Mouse (Mus musculus) kidney, embryonic 14.5 days (tissue): Measurements from ENCODE around the gene Ttc7b. TPM values are rescaled to one million over a fixed set of nuclear protein-coding genes. Genes with fewer than 3 reads are reported as not detected.

ENCODE experiments used
- ATAC-seq: fragments of 200-750 bp; cut with Nextera tagmentation; 2 replicates; pipeline ENCODE4 v1.8.0; 2017; ENCODE audit warnings: moderate number of reproducible peaks, mild to moderate bottlenecking, moderate TSS enrichment, moderate library complexity; ENCODE audit not compliant: low FRiP score, low TSS enrichment
- H3K27ac ChIP-seq: fragments of 300-500 bp; sonication (generic); 2 replicates; pipeline ENCODE4 v1.5.1; 2014; ENCODE audit warnings: low read depth, mild to moderate bottlenecking, low read length, moderate library complexity, mixed read lengths
- H3K27me3 ChIP-seq: fragments of 300-500 bp; sonication (generic); 2 replicates; pipeline ENCODE4 v1.6.1; 2014; ENCODE audit warnings: mild to moderate bottlenecking, low read length; ENCODE audit not compliant: control insufficient read depth, insufficient read depth
- H3K36me3 ChIP-seq: fragments of 300-500 bp; sonication (generic); 2 replicates; pipeline ENCODE4 v1.6.1; 2014; ENCODE audit warnings: low read length, mixed read lengths; ENCODE audit not compliant: control insufficient read depth, insufficient read depth
- H3K4me1 ChIP-seq: fragments of 300-500 bp; sonication (generic); 2 replicates; pipeline ENCODE4 v1.6.1; 2014; ENCODE audit warnings: low read length, mixed read lengths; ENCODE audit not compliant: control insufficient read depth, insufficient read depth
- H3K4me2 ChIP-seq: fragments of 300-500 bp; sonication (generic); replicated peaks from 2 replicates; pipeline ENCODE4 v1.6.1; 2014; ENCODE audit warnings: low read depth, mild to moderate bottlenecking, low read length
- H3K4me3 ChIP-seq: fragments of 300-500 bp; sonication (generic); 2 replicates; pipeline ENCODE4 v1.5.1; 2014; ENCODE audit warnings: mild to moderate bottlenecking, low read length
- H3K9ac ChIP-seq: fragments of 300-500 bp; sonication (generic); 2 replicates; pipeline ENCODE4 v1.6.1; 2014; ENCODE audit warnings: low read depth, mild to moderate bottlenecking, low read length, moderate library complexity
- H3K9me3 ChIP-seq: fragments of 300-500 bp; sonication (generic); 2 replicates; pipeline ENCODE4 v1.6.1; 2016; ENCODE audit warnings: low read length; ENCODE audit not compliant: control insufficient read depth
- WGBS: fragments of 180-500 bp; shearing (Covaris S2); extraction: QIAGEN DNeasy Blood & Tissue Kit; methylation state at CpG from one replicate; pipeline ENCODE4 v1.1.7; 2014; 5-methylcytosine and 5-hydroxymethylcytosine counted together
- polyA plus RNA-seq: library from polyadenylated mRNA; unstranded; fragments of >200 nt; fragmentation: Nextera tagmentation; extraction: Ambion mirVana; gene quantifications from 2 replicates; pipeline ENCODE4 v1.2.1, GENCODE M21; 2014

The Ttc7b gene
- polyA plus RNA-seq, 1 experiment from 2014 or later, result 7.6 TPM

DNA sequence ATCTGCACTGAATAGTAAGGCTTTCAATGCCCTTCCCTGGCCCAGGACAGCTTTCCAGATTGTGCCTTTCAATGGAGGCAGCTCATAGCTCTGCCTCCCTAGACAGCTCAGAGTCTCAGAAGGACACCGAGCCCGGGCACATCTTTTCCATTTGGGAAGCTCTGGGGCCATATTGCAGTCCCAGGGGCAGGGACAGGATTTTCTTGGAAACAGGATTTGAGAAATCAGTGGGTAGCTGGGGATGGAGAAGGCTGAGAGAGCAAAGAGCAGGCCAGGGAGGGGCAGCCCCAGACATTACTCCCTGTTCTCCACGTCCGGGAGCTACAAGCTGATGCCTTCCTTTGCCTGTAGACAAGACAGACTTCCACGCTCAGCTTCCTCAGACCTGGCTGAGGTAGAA, 9.0 kb upstream of the Ttc7b start:
- Histone ChIP-seq H3K4me1 (peaks cover 15% of the 10 kb centered on the region; the same call in 1 of the 2 replicates), H3K4me2 (no peak overlapping the region), H3K9ac (no peak overlapping the region), H3K36me3 (no peaks in the 10 kb centered on the region), H3K9me3 (no peaks in the 10 kb centered on the region), H3K27me3 (no peaks in the 10 kb centered on the region), H3K27ac (no peak overlapping the region), H3K4me3 (no peak overlapping the region)
- ATAC-seq, result no peak
- WGBS, result 70% methylated on average over 5 of the region's 5 CpGs

DNA sequence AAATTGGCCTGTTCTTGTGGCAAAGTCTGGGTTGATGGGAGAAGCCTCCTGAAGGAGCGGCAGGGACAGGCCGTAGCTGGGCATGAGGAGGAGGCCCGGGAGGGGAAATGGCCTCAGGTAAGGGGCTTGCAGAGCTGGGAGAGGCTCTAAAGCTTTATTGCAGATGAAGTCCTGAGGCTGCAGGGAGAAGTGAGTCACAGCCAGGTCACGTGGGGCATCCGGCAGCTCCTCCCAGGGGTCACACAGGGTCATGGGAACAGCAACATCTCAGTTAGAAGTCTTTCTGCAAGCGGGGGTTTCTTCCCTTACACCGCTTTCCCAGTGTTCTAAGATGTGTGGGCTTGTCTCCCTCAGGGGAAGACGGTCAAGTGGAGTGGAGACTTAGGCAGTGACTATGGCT, 8.5 kb upstream of the Ttc7b start:
- H3K27me3 ChIP-seq, result no peaks in the 10 kb centered on the region
- no peak overlapping the region for H3K4me2 ChIP-seq
- H3K4me3 ChIP-seq, result no peak overlapping the region
- peak; percentile 9; the same call in 1 of the 2 replicates for ATAC-seq
- peak overlapping the region; percentile 38; the same call in 1 of the 2 replicates for H3K27ac ChIP-seq
- H3K9me3 ChIP-seq, result no peaks in the 10 kb centered on the region
- WGBS, result 5% methylated on average over 8 of the region's 8 CpGs
- peaks cover 15% of the 10 kb centered on the region; the same call in 1 of the 2 replicates for H3K4me1 ChIP-seq
- no peaks in the 10 kb centered on the region for H3K36me3 ChIP-seq
- H3K9ac ChIP-seq, result no peak overlapping the region

DNA sequence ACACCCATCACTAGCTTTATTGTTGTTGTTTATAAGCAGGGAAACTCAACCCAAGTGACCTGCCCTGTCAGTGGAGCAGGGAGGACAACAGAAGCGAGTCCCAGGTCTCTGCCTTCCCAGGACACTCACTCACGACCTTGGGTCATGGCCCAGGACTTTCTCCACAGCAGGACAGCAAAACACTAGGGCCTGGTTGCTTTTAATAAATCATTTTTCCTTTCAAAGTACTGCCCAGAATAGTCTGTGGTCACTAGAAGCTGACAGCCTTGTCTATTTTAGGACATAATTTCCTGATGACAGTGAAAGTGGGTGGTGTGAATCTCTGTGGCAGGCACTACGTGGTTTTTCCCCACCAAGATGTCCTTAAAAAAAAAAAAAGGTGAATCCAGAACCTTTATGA, 7.6 kb upstream of the Ttc7b start:
- H3K9ac ChIP-seq, result no peak overlapping the region
- 32% methylated on average over 3 of the region's 3 CpGs for WGBS
- 0 out of 2 replicates have a peak, but pooled peaks have one; percentile 40 for ATAC-seq
- H3K9me3 ChIP-seq, result no peaks in the 10 kb centered on the region
- H3K4me3 ChIP-seq, result no peak overlapping the region
- H3K4me2 ChIP-seq, result peak overlapping the region; percentile 38; the same call in 1 of the 2 replicates
- H3K4me1 ChIP-seq, result peaks cover 15% of the 10 kb centered on the region; the same call in 1 of the 2 replicates
- H3K36me3 ChIP-seq, result no peaks in the 10 kb centered on the region
- H3K27ac ChIP-seq, result no peak overlapping the region; the same call in 1 of the 2 replicates
- no peaks in the 10 kb centered on the region for H3K27me3 ChIP-seq

DNA sequence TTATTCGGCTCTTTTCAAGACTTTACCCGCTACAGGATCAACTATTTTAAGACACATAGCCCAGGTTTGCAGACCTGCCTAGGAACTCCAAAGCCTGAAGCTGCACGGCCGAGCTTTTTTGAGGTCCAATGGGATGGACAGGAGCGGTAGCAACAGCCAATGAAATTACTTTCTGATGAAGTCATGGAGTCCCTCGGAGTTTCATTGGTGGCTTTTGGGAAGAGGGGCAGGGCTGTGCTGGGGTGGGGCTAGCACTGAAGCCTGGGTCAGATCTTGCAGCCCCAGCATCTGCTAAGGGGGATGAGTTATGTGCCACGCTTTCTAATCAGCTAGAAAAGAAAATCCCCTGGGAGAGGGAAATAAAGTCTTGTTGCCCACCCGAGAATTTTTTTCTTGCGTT, 7.1 kb upstream of the Ttc7b start:
- WGBS, result 4% methylated on average over 9 of the region's 9 CpGs
- Histone ChIP-seq H3K4me1 (peaks cover 15% of the 10 kb centered on the region; the same call in 1 of the 2 replicates), H3K4me3 (no peak overlapping the region), H3K4me2 (peak overlapping the region; percentile 38), H3K27me3 (no peaks in the 10 kb centered on the region), H3K27ac (no peak overlapping the region; the same call in 1 of the 2 replicates), H3K9ac (no peak overlapping the region), H3K9me3 (no peaks in the 10 kb centered on the region), H3K36me3 (no peaks in the 10 kb centered on the region)
- ATAC-seq, result peak; percentile 96

DNA sequence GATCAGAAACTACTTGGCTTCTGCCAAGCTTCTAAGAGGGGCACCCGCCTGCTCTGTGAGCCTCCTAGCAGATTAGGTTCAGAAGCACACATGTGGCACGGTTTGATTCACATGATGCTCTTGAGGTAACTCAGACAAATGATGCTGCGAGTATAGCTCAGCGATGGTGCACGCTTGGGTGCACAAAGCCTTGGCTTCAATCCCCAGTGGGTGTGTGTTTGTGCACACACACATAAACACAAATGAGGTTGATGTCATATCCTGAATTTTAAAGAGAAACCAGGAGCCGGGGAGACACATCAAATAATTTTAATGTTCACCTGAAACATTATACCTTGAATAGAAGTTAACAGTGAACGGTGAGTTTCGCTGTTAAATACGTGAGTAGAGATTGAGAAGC, 6.6 kb upstream of the Ttc7b start:
- Histone ChIP-seq H3K27ac (no peak overlapping the region), H3K9ac (no peak overlapping the region), H3K4me1 (peaks cover 15% of the 10 kb centered on the region; the same call in 1 of the 2 replicates), H3K4me2 (peak overlapping the region; percentile 38), H3K9me3 (no peaks in the 10 kb centered on the region), H3K36me3 (no peaks in the 10 kb centered on the region), H3K4me3 (no peak overlapping the region), H3K27me3 (no peaks in the 10 kb centered on the region)
- WGBS, result 59% methylated on average over 9 of the region's 9 CpGs
- ATAC-seq, result no peak

DNA sequence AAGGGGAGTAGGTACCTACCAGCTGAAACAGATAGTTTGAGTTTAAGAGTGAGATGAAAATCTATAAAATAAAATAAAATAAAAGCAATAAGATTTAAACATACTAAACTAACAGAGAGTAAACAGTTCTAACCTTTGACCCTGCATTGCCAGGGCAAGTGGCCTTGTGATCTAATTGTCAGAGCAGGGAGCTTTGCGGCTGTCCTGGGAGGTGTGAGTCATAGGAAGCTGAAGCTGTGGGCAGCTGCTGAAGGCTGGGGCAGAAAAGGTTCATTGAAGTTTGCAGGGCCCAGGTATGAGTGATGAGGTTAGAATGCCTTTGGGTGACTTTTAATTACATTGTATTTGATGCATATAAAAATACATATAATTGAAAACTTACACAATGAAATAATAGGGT, 5.3 kb upstream of the Ttc7b start:
- H3K9ac ChIP-seq, result no peak overlapping the region
- no peaks in the 10 kb centered on the region for H3K9me3 ChIP-seq
- 46% methylated on average over 1 of the region's 1 CpGs for WGBS
- H3K27ac ChIP-seq, result no peak overlapping the region
- H3K4me1 ChIP-seq, result peaks cover 15% of the 10 kb centered on the region; the same call in 1 of the 2 replicates
- ATAC-seq, result no peak
- H3K36me3 ChIP-seq, result no peaks in the 10 kb centered on the region
- H3K4me3 ChIP-seq, result no peak overlapping the region
- H3K27me3 ChIP-seq, result no peaks in the 10 kb centered on the region
- no peak overlapping the region for H3K4me2 ChIP-seq

DNA sequence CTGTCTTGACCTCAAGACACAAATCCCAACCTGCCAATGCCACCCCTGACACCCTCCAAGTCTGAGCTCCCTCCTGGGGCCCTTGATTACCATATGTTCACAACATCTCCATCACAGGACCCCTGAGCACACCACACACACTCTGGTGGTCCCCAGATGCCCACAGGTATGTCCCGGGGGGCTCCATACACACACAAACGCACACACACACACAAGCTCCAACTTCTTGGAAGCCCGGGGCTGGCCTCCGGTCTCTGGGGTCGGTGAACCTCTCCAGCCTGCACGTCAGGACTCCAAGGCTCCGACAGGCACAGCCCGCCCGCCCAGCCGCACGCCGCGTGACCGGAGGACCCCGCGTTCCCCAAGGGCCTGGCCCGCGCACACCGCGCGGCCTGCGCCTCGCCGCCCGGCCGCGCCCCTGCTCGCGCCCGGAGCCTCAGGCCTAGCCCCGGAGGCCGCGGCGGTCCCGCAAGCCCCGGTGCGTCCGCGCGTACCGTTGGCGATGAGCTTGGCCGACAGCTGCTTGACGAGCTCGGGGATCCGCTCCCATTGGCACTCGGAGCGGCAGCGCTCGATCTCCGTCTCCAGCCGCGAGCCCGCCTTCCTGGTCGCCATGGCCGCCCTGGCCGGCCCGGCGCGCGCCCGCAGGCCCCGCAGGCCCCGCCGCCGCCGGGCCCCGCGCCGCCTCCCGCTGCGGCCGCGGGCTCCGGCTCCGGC, 391 bp downstream of the Ttc7b start:
- H3K36me3 ChIP-seq, result no peaks in the 10 kb centered on the region; the same call in 1 of the 2 replicates
- no peaks in the 10 kb centered on the region for H3K27me3 ChIP-seq
- H3K4me1 ChIP-seq, result peaks cover 8% of the 10 kb centered on the region; the same call in 1 of the 2 replicates
- H3K27ac ChIP-seq, result peak overlapping the region; percentile 42; the same call in 1 of the 2 replicates
- H3K4me2 ChIP-seq, result peak overlapping the region; percentile 84
- 1% methylated on average over 45 of the region's 76 CpGs for WGBS
- peak overlapping the region; percentile 74 for H3K4me3 ChIP-seq
- ATAC-seq, result peak; percentile 74
- H3K9me3 ChIP-seq, result no peaks in the 10 kb centered on the region
- H3K9ac ChIP-seq, result peak overlapping the region; percentile 94

DNA sequence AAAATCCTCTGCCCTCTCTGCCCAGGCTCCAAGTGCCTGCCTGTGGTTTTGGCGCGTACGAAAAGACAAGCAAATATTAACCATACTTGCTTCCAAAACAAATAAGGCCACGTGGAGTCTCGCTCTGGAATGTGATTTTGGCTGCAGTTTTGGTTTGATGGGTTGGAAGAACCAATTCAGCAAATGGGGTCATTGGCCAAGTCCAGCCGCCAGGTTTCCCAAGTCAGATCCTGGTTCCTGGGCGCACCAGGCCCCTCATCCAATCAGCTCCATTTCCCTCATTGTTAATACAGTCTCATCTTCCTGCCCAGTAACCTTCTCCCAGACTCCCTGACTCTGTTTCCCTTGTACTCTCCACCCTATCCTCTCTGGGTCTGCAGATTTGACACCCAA, 946 bp downstream of the Ttc7b start:
- Histone ChIP-seq H3K27me3 (no peaks in the 10 kb centered on the region), H3K4me3 (peak overlapping the region; percentile 74), H3K9me3 (no peaks in the 10 kb centered on the region), H3K4me2 (peak overlapping the region; percentile 84), H3K9ac (peak overlapping the region; percentile 94), H3K27ac (no peak overlapping the region), H3K36me3 (no peaks in the 10 kb centered on the region; the same call in 1 of the 2 replicates), H3K4me1 (peaks cover 8% of the 10 kb centered on the region; the same call in 1 of the 2 replicates)
- no peak for ATAC-seq
- 42% methylated on average over 7 of the region's 7 CpGs for WGBS

DNA sequence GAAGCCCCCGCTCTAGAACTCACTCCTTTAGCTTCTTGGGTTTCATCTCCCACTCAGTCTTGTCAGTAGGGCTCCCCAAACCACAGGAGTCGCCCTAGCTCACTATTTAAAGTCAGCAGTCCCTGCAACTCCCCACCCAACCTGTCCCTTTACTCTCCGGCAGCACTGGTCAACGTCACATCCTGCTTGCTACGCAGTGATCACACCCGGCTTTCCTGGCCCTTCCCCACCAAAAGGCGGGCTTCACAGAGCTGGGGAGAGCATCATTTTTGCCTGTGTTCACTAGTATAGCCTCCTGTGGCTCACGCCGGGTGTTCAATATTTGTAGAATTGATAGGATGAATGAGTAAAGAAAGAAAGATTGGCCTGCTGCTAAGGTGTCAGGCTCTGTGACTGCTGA, 3.3 kb downstream of the Ttc7b start:
- ATAC-seq, result no peak
- Histone ChIP-seq H3K4me1 (peaks cover 8% of the 10 kb centered on the region; the same call in 1 of the 2 replicates), H3K4me3 (no peak overlapping the region), H3K27me3 (no peaks in the 10 kb centered on the region), H3K9ac (no peak overlapping the region), H3K36me3 (no peaks in the 10 kb centered on the region; the same call in 1 of the 2 replicates), H3K27ac (no peak overlapping the region), H3K9me3 (no peaks in the 10 kb centered on the region), H3K4me2 (no peak overlapping the region)
- WGBS, result 89% methylated on average over 9 of the region's 9 CpGs
